15 mouse cellular contexts compared by ENCODE assay signal in the genomic region with DNA sequence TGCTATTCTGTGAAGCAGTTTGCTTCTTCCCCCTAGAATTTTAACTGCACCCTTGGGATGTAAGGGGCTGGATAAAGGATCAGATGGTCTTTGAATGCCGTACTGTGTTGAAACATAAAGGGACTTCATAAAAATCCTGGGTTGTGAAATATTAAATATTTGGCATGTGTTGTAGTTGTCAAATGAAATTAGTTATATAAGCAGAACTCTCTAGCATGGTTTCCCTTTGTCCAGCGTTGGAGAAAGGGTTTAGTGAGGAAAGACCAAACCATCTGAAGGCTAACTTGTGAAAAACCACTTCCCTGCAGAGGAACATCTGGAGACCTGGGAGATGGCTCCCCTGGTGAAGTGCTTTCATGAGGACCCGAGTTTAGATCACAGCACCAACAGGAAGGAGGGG.
"Had no signal": no experiment of that assay in that cellular context is flagged by ENCODE, and none has a peak within 500 bp of the region (broad histone marks: within the 10 kb centered on the region; RNA-seq: fewer than 3 reads in every experiment).

No protein-coding gene starts in this region.

- H3K27me3 ChIP-seq: kidney, embryonic 15.5 days; liver, embryonic 12.5 days; midbrain, embryonic 12.5 days; midbrain, embryonic 15.5 days had no signal

- ATAC-seq: intestine, postnatal 0 days; liver, embryonic 12.5 days; midbrain, embryonic 15.5 days had no signal

- DNase-seq: kidney, adult 2 months; kidney, postnatal 14 days; liver; lung, adult 18-20 months; thymus, postnatal 25 days had no signal

- H3K4me1 ChIP-seq: kidney, embryonic 15.5 days; liver, embryonic 12.5 days; liver, embryonic 15.5 days; midbrain, embryonic 12.5 days; midbrain, embryonic 15.5 days had no signal

- H3K36me3 ChIP-seq: kidney, embryonic 15.5 days; limb, embryonic 10.5 days; limb, embryonic 13.5 days; liver, embryonic 12.5 days; liver, embryonic 15.5 days; midbrain, embryonic 12.5 days; midbrain, embryonic 15.5 days had no signal

- H3K9ac ChIP-seq: kidney, embryonic 15.5 days; limb, embryonic 13.5 days; liver, embryonic 12.5 days; liver, embryonic 15.5 days; midbrain, embryonic 12.5 days; midbrain, embryonic 15.5 days had no signal

- H3K9me3 ChIP-seq: kidney, embryonic 15.5 days; limb, embryonic 10.5 days; limb, embryonic 13.5 days; liver, embryonic 12.5 days; liver, embryonic 15.5 days; midbrain, embryonic 12.5 days; midbrain, embryonic 15.5 days had no signal

- H3K4me2 ChIP-seq: kidney, embryonic 15.5 days; limb, embryonic 13.5 days; liver, embryonic 12.5 days; liver, embryonic 15.5 days; midbrain, embryonic 12.5 days; midbrain, embryonic 15.5 days had no signal

- H3K27ac ChIP-seq: kidney, embryonic 15.5 days; limb, embryonic 10.5 days; limb, embryonic 13.5 days; liver, embryonic 12.5 days; liver, embryonic 15.5 days; macrophage; midbrain, embryonic 12.5 days; midbrain, embryonic 15.5 days; stomach, postnatal 0 days had no signal

- H3K4me3 ChIP-seq: kidney, embryonic 15.5 days; limb, embryonic 10.5 days; limb, embryonic 13.5 days; liver, embryonic 12.5 days; liver, embryonic 15.5 days; midbrain, embryonic 12.5 days; midbrain, embryonic 15.5 days had no signal
